Mouse (Mus musculus) frontal cortex, adult (tissue): ENCODE data around the gene Tmem117.

Experiments used
- ATAC-seq: cut with Nextera tagmentation; 2 replicates; pipeline ENCODE4 v1.9.2; 2017; ENCODE audit warnings: mild to moderate bottlenecking, moderate library complexity, mixed read lengths; ENCODE audit not compliant: low TSS enrichment

Gene Tmem117

DNA sequence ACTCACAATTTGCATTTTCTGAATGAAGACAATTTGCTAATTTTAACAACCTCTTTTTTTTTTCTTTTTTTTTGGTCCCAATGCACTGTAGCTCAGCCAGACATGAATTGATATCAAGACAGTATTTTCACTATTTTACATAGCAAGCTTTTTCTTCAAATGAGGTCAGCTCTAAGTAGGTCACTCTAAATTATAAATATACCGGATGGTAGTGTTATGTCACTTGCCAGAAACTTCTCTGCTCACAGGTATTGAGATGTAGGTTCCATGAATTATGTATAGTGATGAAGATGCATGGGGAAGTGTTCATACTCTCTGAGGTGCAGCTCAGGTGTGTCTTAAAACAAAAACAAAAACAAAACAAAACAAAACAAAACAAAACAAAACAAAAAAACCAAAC, 264.2 kb downstream of the Tmem117 start:
- no peak for ATAC-seq

- ATAC-seq: no peak
These were observed 265.1 kb downstream of the Tmem117 start for GRCm38 (mm10) chr15:94894086-94894485.

DNA sequence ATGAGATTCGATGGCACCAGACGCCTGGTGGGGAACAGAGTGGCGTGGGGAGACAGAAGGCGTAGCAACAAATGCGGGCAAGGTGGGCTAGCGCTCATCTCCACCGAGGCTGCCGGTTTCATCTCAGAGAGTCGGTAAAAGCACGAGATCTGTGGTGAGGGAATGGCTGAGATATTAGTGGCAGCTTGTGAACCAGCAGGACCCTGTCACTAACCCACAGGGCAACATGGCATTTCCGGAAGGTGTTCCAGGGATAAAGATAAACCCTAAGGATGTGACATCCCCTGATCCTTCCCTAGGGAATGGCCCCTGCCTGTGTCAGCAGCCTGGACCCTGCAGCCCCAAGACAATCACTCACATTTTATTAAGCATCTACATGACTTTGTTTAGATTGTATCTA, 266.6 kb downstream of the Tmem117 start:
- ATAC-seq: no peak

GRCm38 (mm10) chr15:94903188-94903587, 274.2 kb downstream of the Tmem117 start:
- no peak for ATAC-seq

DNA sequence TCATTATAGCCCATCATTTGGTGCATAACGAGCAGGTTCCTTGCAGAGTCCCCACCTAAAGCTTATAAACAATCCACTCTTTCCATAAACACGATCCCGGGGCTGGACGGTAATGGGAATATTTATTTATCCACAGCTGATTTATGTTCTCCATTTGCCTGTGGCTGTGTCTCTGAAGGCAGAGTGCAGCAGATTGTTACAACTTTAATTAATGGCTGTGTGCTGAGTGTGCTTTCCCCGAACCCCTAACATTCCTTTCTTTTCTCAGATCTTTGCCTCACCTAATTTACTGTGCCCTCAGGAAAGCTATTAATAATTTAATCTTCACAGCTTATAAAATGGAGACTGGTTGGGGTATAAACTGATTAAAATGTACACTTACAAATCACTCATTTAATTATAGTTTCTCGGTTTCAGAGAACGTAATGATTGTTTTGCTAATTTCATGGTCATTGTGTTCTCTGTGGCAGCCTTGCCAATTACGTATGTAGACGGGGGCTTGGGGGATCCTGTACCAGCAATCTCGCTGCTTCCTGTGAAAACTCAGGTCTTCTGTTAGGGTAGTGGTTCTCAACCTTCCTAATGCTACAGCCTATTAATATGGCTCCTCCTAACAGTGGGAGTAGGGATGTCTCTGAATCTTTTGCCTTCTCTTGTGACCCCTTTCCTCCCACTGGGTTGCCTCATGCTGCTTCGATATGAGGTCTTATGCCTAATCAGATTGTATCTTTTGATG, 275.8 kb downstream of the Tmem117 start:
- ATAC-seq: no peak

GRCm38 (mm10) chr15:94921672-94922071, 292.6 kb downstream of the Tmem117 start:
- ATAC-seq: no peak

GRCm38 (mm10) chr15:94927986-94928385, 299.0 kb downstream of the Tmem117 start:
- ATAC-seq: no peak

DNA sequence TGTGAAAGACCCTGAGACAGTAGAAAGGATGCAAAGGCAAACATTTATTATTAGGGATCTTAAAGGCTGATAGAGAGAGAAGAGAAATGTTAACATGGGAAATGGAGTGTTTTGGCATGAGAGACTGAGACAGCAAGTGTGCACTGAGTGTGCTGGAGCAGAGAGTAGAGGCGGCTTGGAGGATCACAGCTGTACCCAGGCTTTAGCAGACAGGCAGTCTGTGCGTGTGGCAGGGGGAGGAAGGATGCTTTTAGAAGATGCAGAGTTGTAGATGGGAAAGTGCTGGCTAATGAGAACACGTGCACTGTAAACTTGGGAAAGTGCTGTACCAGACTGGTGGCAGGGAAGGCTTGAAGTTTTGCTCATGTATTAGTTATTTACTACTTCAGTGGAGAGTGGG, 301.7 kb downstream of the Tmem117 start:
- peak; percentile 90 for ATAC-seq

DNA sequence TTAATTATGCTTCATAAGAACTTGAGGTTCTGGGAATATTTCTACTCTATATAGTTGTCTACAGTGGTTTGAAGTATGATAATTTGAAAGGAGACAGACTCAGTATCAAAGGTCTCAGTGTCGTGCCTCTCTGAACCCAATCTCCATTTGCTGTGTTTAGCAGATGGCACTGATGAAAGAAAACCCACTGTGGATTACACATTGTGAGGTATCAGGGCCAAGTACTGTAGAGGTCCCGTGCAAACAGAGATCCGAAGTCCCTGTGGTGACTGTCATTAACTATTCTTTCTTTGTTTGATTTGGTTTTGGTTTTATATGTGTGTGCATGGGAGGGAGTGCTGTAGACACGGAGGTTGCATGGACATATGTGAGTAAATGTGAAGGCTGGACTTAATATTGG, 304.0 kb downstream of the Tmem117 start:
- no peak for ATAC-seq

- no peak for ATAC-seq
These were observed 304.4 kb downstream of the Tmem117 start for GRCm38 (mm10) chr15:94933480-94933879.

DNA sequence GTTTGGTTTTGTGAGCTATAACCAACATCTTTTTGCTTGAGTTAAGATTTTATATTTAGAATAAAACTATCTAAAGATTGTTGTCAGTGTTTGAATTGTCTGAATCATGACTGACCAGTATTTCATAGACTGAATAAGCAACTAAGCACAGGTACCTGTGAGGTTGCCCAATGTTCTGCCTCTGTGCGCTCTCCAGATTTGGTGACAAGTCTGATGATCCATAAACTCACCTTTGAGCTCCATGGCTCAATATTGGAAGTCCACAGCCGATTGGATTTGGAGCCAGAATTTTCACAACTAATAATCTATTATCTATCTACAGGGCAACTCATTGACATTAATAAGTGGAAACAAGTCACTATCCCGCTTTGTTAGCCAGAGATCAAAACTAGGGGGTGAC, 312.9 kb downstream of the Tmem117 start:
- no peak for ATAC-seq

DNA sequence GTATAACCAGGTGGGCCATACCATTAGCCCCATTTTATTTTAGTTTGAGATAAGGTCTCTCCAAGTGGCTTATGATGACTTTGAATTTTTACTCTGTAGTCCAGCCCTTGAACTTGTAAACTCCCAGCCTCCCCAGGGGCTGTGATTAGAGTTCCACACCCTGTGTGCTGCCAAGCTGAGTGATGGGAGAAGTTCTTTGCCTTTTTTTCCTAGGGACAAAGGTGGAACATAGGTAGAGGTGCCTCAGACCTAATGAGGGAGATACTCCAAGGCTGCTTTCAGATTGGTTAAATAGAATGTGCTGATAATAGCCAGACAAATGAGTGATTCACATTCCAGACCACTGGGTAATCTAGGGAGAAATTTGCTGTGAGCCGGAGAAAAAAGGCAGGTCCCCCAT, 313.4 kb downstream of the Tmem117 start:
- ATAC-seq: no peak

DNA sequence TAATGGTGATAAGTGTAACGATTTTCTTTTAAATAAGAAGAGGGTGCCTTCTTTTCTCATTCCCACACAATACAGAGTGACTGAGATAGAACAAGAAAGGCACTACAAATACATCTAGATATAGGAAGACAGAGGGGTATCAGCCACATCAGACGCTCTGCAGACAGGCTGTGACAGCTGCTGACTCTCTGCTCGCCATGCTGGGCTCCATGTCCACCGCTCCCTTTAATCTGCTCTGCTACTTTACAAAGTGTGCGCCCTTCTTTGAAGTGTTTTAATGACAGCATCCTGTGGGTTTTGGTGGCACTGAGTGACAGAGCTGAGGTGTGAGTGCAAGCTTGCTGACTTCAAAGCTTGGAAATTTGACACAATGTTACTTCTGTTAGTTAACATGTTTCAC, 314.9 kb downstream of the Tmem117 start:
- no peak for ATAC-seq

GRCm38 (mm10) chr15:94951382-94952048, 322.5 kb downstream of the Tmem117 start:
- ATAC-seq: no peak

DNA sequence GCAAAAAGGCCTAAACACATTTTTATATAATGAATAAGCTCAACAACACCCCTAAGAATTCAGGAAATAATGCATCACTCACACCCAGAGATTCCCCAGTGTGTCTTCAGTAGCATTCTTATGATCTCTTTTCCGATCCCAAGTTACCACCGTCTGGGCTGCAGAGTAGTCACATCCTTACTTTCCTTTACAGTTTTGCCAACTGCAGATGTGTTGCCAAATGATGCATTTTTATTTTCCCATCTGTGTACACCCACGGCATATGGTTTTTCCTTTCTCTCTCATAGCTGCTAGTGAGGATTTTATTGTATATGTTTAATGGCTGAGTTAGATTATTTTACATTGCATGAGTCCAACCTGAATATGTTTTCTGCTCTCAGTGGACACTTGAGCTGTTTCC, 327.7 kb downstream of the Tmem117 start:
- peak; percentile 88 for ATAC-seq

- ATAC-seq: 0 out of 2 replicates have a peak, but pooled peaks have one; percentile 9
These were observed 328.2 kb downstream of the Tmem117 start for GRCm38 (mm10) chr15:94957202-94957601.

GRCm38 (mm10) chr15:94967004-94967403, 338.0 kb downstream of the Tmem117 start:
- ATAC-seq: peak; percentile 78

DNA sequence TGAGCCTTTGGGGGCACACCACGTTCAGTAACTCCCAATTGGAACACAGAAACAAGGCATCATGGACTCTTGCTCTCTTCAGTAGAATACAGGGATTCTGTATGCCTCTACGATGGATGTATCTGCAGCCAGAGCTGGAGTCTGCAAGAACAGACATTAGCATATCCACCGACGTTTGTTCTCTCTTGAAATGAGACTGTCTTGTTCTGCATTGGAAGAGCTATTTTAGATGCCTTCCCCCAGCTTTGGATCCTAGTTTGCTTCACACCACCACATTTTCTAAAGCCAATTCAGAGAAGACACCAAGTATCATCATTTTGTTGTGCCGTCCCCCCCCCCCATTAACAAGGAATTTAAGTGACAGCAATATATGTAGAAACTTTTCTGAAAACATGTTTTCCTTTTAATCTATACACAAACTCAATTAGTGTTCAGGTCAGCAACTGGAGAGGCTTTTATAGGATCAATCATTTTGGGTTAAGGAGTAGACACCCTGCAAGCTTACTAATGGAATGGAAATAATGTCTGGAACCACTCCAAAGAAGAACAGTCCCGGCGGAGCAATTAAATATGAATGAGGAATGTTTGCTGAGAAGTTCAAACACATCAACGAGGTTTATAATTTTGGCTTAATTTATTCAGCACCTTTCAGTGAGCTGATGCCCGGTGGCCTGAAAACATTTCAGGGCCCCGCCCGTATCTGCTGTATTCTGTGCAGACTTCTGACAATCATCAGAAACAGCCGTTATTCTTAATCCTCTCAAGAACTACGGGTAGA, 339.6 kb downstream of the Tmem117 start:
- peak; percentile 97 for ATAC-seq

DNA sequence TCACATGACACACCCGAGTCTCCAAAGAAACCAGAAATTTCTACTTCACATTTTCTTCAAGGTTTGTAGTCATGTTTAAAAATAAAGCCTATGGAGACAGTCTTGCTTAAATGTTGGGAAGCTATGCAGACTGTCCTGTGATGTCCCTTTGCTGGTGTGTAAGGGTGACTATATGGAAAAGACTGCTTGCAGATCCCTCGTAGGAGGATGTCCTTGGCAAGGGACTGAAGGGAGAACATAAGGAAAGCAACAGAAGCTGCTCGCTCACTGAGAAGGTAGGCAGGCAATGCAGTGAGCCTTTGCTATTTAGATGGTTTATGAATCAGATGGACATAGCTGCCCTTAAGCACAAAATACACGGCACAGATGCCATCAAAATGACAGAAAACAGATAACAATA, 352.8 kb downstream of the Tmem117 start:
- ATAC-seq: peak; percentile 96

- no peak for ATAC-seq
These were observed 366.3 kb downstream of the Tmem117 start for GRCm38 (mm10) chr15:94995352-94995751.

- no peak for ATAC-seq
These were observed 376.2 kb downstream of the Tmem117 start for GRCm38 (mm10) chr15:95005121-95005824.

- ATAC-seq: peak; percentile 42
These were observed 393.2 kb downstream of the Tmem117 start for GRCm38 (mm10) chr15:95022251-95022650.
